ENCODE assay signal across 8 mouse cellular contexts in the genomic region with DNA sequence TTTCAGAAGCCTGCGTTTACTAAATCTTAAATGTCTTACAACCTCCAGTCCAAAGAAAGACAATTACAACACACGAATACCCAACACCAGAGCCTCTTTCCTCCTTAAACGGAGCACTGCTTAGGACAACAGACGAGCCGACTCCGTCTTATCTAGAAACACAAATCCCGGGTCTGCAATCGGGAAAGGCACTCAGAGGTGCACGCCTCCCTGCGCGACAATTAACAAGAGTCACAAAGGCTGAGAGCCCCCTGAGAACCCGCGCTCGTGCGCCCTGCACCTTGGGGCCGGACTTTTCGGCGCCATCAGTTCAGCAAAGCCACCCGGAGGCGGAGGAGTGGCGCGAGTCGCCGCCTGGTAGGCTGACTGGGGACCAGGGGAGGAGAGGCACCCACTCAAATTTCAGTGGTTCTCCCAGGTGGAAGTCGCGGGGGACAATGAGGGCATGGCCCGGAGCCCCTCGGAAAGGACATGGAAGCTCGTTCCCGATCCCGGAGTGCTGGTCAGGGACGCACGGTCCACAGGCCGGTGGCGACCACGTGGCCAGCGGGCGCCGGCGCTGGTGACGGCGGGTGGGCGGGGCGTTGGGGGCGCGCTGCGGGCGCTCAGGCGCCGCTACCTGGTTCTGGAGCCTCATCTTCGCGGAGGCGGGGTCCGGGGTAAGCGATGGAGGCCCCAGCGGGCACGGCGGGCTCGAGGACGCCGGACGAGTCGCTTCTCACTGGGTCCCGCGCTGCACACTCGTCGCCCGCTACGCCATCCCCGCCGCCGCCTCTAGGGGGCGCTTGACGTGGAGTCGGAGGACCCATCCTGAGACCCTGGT. TPM values are rescaled to one million over a fixed set of nuclear protein-coding genes. Genes with fewer than 3 reads are reported as not detected.
DNase-seq lines count a peak whose midpoint lies in the region; ATAC-seq and TF ChIP-seq lines count a peak whose summit lies in the region.

A gene (minus strand): TSS at position 732 of the 823 bp plus-strand sequence.

- peak within 1 kb of the TSS; percentile 86 for H3K4me3 ChIP-seq in cerebellum, adult 2 months (replicated peaks; ENCODE audit: insufficient read depth, low read depth, low read length)
- H3K4me3 ChIP-seq in hindbrain, embryonic 12.5 days, result peak within 1 kb of the TSS; percentile 68
- peak within 1 kb of the TSS; percentile 45 for H3K4me3 ChIP-seq in lung, postnatal 0 days (ENCODE audit: low read depth, low read length)

- under 1% methylated on average over 64 of the region's 75 CpGs for WGBS in cerebellum, adult 2 months
- WGBS in hindbrain, embryonic 12.5 days, result under 1% methylated on average over 73 of the region's 75 CpGs
- under 1% methylated on average over 70 of the region's 75 CpGs for WGBS in lung, postnatal 0 days

- TF ChIP-seq POLR2A in cerebellum, adult 2 months (IDR thresholded peaks at IDR 0.05; ENCODE audit: borderline replicate concordance, insufficient read depth, low read length), result 0 out of 2 replicates have a peak, but pooled peaks have one; percentile 33

- peak within 1 kb of the TSS; percentile 64 for H3K4me2 ChIP-seq in hindbrain, embryonic 12.5 days (replicated peaks)
- peak within 1 kb of the TSS; percentile 95 for H3K4me2 ChIP-seq in lung, postnatal 0 days (replicated peaks; ENCODE audit: low read depth, low read length)

- H3K9ac ChIP-seq in hindbrain, embryonic 12.5 days, result peak within 1 kb of the TSS; percentile 77
- no peak within 1 kb of the TSS for H3K9ac ChIP-seq in lung, postnatal 0 days (replicated peaks; ENCODE audit: low read depth)

- H3K27ac ChIP-seq in cerebellum, adult 2 months (ENCODE audit: insufficient read depth, low read length), result no peak within 1 kb of the TSS
- H3K27ac ChIP-seq in hindbrain, embryonic 12.5 days, result peak within 1 kb of the TSS; percentile 86
- no peak within 1 kb of the TSS for H3K27ac ChIP-seq in lung, postnatal 0 days (ENCODE audit: low read length)

- H3K4me1 ChIP-seq in cerebellum, adult 2 months (ENCODE audit: control insufficient read depth, insufficient read depth, low read length), result no peaks in the 10 kb centered on the region
- H3K4me1 ChIP-seq in hindbrain, embryonic 12.5 days, result 0 out of 2 replicates have a peak, but pooled peaks cover 2% of the 10 kb centered on the region
- H3K4me1 ChIP-seq in lung, postnatal 0 days (ENCODE audit: insufficient read depth, low read depth, low read length), result no peaks in the 10 kb centered on the region

- peak; percentile 72 for DNase-seq in Muller cell, postnatal 12 days (ENCODE audit: inconsistent ontology term)
- peak; percentile 68 to 79 for DNase-seq in cerebellum, adult 2 months
- DNase-seq in forelimb bud, embryonic 11.5 days (ENCODE audit: low read depth, low spot score), result peak; percentile 79
- peak; percentile 83 to 86 for DNase-seq in layer of hippocampus, postnatal 10 days (ENCODE audit: low spot score in 2 of 2)
- peak; percentile 12 for DNase-seq in lung, postnatal 0 days (ENCODE audit: low spot score)
- peak; percentile 69 for DNase-seq in right cerebral cortex, adult 18-20 months
- peak; percentile 21 for DNase-seq in urinary bladder, postnatal 14 days (ENCODE audit: low spot score)

- no peaks in the 10 kb centered on the region for H3K9me3 ChIP-seq in hindbrain, embryonic 12.5 days (replicated peaks)
- H3K9me3 ChIP-seq in lung, postnatal 0 days (ENCODE audit: low read length), result no peaks in the 10 kb centered on the region

- no peaks in the 10 kb centered on the region for H3K36me3 ChIP-seq in hindbrain, embryonic 12.5 days
- H3K36me3 ChIP-seq in lung, postnatal 0 days (ENCODE audit: insufficient read depth, low read length), result no peaks in the 10 kb centered on the region

- peak; percentile 97 for ATAC-seq in hindbrain, embryonic 12.5 days (ENCODE audit: low FRiP score)
- ATAC-seq in lung, postnatal 0 days, result peak; percentile 79

- TF ChIP-seq EP300 in lung, postnatal 0 days (IDR thresholded peaks at IDR 0.05), result no peak

- H3K27me3 ChIP-seq in cerebellum, adult 2 months (ENCODE audit: control insufficient read depth, insufficient read depth, low read length), result no peaks in the 10 kb centered on the region
- no peaks in the 10 kb centered on the region for H3K27me3 ChIP-seq in hindbrain, embryonic 12.5 days
- H3K27me3 ChIP-seq in lung, postnatal 0 days (replicated peaks; ENCODE audit: insufficient read depth, low read length), result no peaks in the 10 kb centered on the region

- peak; percentile 60; the same call in 1 of the 2 replicates for TF ChIP-seq CTCF in cerebellum, adult 2 months (IDR thresholded peaks at IDR 0.05; ENCODE audit: borderline replicate concordance, insufficient read depth, low read depth, low read length)
- peak; percentile 69 for TF ChIP-seq CTCF in lung, postnatal 0 days (IDR thresholded peaks at IDR 0.05)

RNA-seq across cellular contexts. Expression of the gene that starts here (rescaled TPM):
- 69.5 and 72.4 TPM in 2 replicates for polyA plus RNA-seq in cerebellum, adult 2 months (2012; rRNA removed)
- polyA plus RNA-seq in hindbrain, embryonic 12.5 days (2016; fragmentation: Nextera tagmentation; extraction: Ambion mirVana), result 280 and 297 TPM in 2 replicates
- 10 to 100 TPM; 76.6 to 90.2 TPM for total RNA-seq in layer of hippocampus, postnatal 10 days (2021)
- polyA plus RNA-seq in lung, postnatal 0 days (2015; fragmentation: Nextera tagmentation; extraction: Ambion mirVana), result 0.16 and 0.29 TPM in 2 replicates

Comparison
In these comparisons a context has a peak if more than half of its experiments do, and no peak if none do; other contexts are left out.
1. RNA of the gene that starts here (polyA plus RNA-seq): 280 to 297 TPM in hindbrain, embryonic 12.5 days and 69.5 to 72.4 TPM in cerebellum, adult 2 months; 0.16 to 0.29 TPM in lung, postnatal 0 days; every median in the first group is over 10 times any median in the second.
2. Peak in DNase-seq, ATAC-seq, H3K4me3 ChIP-seq and H3K4me2 ChIP-seq in lung, postnatal 0 days; RNA of the gene not detected or under 1 TPM.
3. DNase-seq: peak in every context shown above with its lines; median percentile 84 in layer of hippocampus, postnatal 10 days; 79 in forelimb bud, embryonic 11.5 days; 74 in cerebellum, adult 2 months; 72 in Muller cell, postnatal 12 days; 69 in right cerebral cortex, adult 18-20 months; 21 in urinary bladder, postnatal 14 days; 12 in lung, postnatal 0 days.
4. Peak in every context shown above with its lines, with median percentiles within 50 percentile points of each other: H3K4me3 ChIP-seq.